Mouse (Mus musculus) frontal cortex, adult 2 months (tissue): ENCODE data around the gene Col4a3bp. TPM values are rescaled to one million over a fixed set of nuclear protein-coding genes. Genes with fewer than 3 reads are reported as not detected.

Experiments
- DNase-seq, 2 experiments: peaks; one replicate each; pipeline ENCODE4 v3.0.0; 2022; ENCODE audit warnings: low spot score in 1 of 2; ENCODE audit errors: extremely low spot score in 1 of 2
- polyA plus RNA-seq: library from polyadenylated mRNA; depleted of rRNA; stranded (reverse); fragments of >200 nt; gene quantifications from 2 replicates; pipeline ENCODE4 v1.2.3, GENCODE M21; 2012

Gene Col4a3bp
- polyA plus RNA-seq, 1 experiment: 36.7 TPM

GRCm38 (mm10) chr13:96538103-96538502 lies 4.3 kb upstream of the Col4a3bp start:
- no peak for DNase-seq

GRCm38 (mm10) chr13:96541381-96541780 lies 1.0 kb upstream of the Col4a3bp start:
- DNase-seq: no peak

GRCm38 (mm10) chr13:96542901-96543891 lies 778 bp downstream of the Col4a3bp start:
- DNase-seq: peak; percentile 34 to 44

- peak in 1 of 2 experiments; percentile 21 for DNase-seq
These were observed 2.1 kb downstream of the Col4a3bp start for GRCm38 (mm10) chr13:96544506-96544905.

- DNase-seq: no peak
These were observed 4.8 kb downstream of the Col4a3bp start for GRCm38 (mm10) chr13:96547250-96547649.

- no peak for DNase-seq
These were observed 5.5 kb downstream of the Col4a3bp start for GRCm38 (mm10) chr13:96547941-96548340.

- DNase-seq: no peak
These were observed 12.7 kb downstream of the Col4a3bp start for GRCm38 (mm10) chr13:96555099-96555498.

GRCm38 (mm10) chr13:96567977-96568376 lies 25.6 kb downstream of the Col4a3bp start:
- no peak for DNase-seq

GRCm38 (mm10) chr13:96570313-96571015 lies 28.0 kb downstream of the Col4a3bp start:
- no peak for DNase-seq

GRCm38 (mm10) chr13:96571016-96571361 lies 28.6 kb downstream of the Col4a3bp start:
- DNase-seq: no peak

- DNase-seq: no peak
These were observed 31.8 kb downstream of the Col4a3bp start for GRCm38 (mm10) chr13:96574170-96574569.

GRCm38 (mm10) chr13:96579104-96579503 lies 36.7 kb downstream of the Col4a3bp start:
- DNase-seq: no peak

- DNase-seq: no peak
These were observed 37.6 kb downstream of the Col4a3bp start for GRCm38 (mm10) chr13:96579979-96580378.

GRCm38 (mm10) chr13:96584201-96584600 lies 41.8 kb downstream of the Col4a3bp start:
- no peak for DNase-seq

- no peak for DNase-seq
These were observed 44.1 kb downstream of the Col4a3bp start for GRCm38 (mm10) chr13:96586540-96586939.

- no peak for DNase-seq
These were observed 46.2 kb downstream of the Col4a3bp start for GRCm38 (mm10) chr13:96588642-96589041.

GRCm38 (mm10) chr13:96593621-96594020 lies 51.2 kb downstream of the Col4a3bp start:
- peak in 1 of 2 experiments; percentile 48 for DNase-seq

- DNase-seq: no peak
These were observed 51.7 kb downstream of the Col4a3bp start for GRCm38 (mm10) chr13:96594070-96594469.

GRCm38 (mm10) chr13:96599182-96599581 lies 56.8 kb downstream of the Col4a3bp start:
- DNase-seq: no peak

- DNase-seq: no peak
These were observed 61.8 kb downstream of the Col4a3bp start for GRCm38 (mm10) chr13:96604242-96604641.

GRCm38 (mm10) chr13:96614615-96615014 lies 72.2 kb downstream of the Col4a3bp start:
- no peak for DNase-seq

GRCm38 (mm10) chr13:96620891-96621290 lies 78.5 kb downstream of the Col4a3bp start:
- DNase-seq: no peak
